Mouse (Mus musculus) C2C12 (cell line): ENCODE results near the gene Ubac2. TPM values are rescaled to one million over a fixed set of nuclear protein-coding genes. Genes with fewer than 3 reads are reported as not detected.

Experiments used
- H3K27me3 ChIP-seq: one replicate; pipeline ENCODE4 v1.6.1; 2011; ENCODE audit not compliant: control insufficient read depth, insufficient read depth, insufficient read length
- H3K36me3 ChIP-seq: one replicate; pipeline ENCODE4 v1.6.1; 2011; ENCODE audit not compliant: control insufficient read depth, insufficient read depth
- H3K4me3 ChIP-seq: one replicate; pipeline ENCODE4 v1.5.1; 2011; ENCODE audit warnings: mild to moderate bottlenecking, control low read depth; ENCODE audit not compliant: poor library complexity, insufficient read depth, severe bottlenecking
- H3K79me2 ChIP-seq: one replicate; pipeline ENCODE4 v1.6.1; 2011; ENCODE audit not compliant: control insufficient read depth, insufficient read depth
- H3K79me3 ChIP-seq: one replicate; pipeline ENCODE4 v1.6.1; 2011; ENCODE audit warnings: low read depth, control low read depth
- H3ac ChIP-seq: one replicate; pipeline ENCODE3; 2011; ENCODE audit warnings: low read depth; ENCODE audit not compliant: control insufficient read depth, insufficient read length
- CEBPB ChIP-seq: IDR thresholded peaks from one replicate; pipeline ENCODE4 v1.6.1; 2011; ENCODE audit warnings: low read depth, mild to moderate bottlenecking, control low read depth, moderate library complexity
- CTCF ChIP-seq: IDR thresholded peaks from one replicate; pipeline ENCODE4 v1.5.1; 2011; ENCODE audit not compliant: control insufficient read depth, insufficient read depth, insufficient read length
- FOSL1 ChIP-seq: IDR thresholded peaks from one replicate; pipeline ENCODE4 v1.8.0; 2011; ENCODE audit warnings: mild to moderate bottlenecking, low read length; ENCODE audit not compliant: poor library complexity, insufficient read depth, severe bottlenecking
- MAX ChIP-seq: IDR thresholded peaks from one replicate; pipeline ENCODE4 v1.6.1; 2011; ENCODE audit warnings: mild to moderate bottlenecking, control low read depth
- MYOD1 ChIP-seq: IDR thresholded peaks from one replicate; pipeline ENCODE4 v1.6.1; 2011; ENCODE audit warnings: low read depth; ENCODE audit not compliant: control insufficient read depth, insufficient read length
- MYOG ChIP-seq: IDR thresholded peaks from one replicate; pipeline ENCODE4 v1.6.1; 2011; ENCODE audit not compliant: control insufficient read depth, insufficient read length; ENCODE audit errors: extremely low read depth
- USF1 ChIP-seq: IDR thresholded peaks from one replicate; pipeline ENCODE4 v1.6.1; 2011; ENCODE audit warnings: low read depth, mild to moderate bottlenecking, control low read depth, moderate library complexity
- polyA plus RNA-seq: library from polyadenylated mRNA; unstranded; fragments of >200 nt; fragmentation: generic; extraction: Trizol; gene quantifications from one replicate; pipeline ENCODE4 v1.2.1, GENCODE M21; 2012; ENCODE audit warnings: missing spikeins

The Ubac2 gene
- polyA plus RNA-seq, 1 experiment, result 37.8 TPM

- Histone ChIP-seq H3K79me2 (no peaks in the 10 kb centered on the region), H3ac (no peak overlapping the region)
- no peak for TF ChIP-seq USF1
- no peak for TF ChIP-seq MYOD1
- TF ChIP-seq CTCF, result no peak
- no peak for TF ChIP-seq MYOG
- TF ChIP-seq CEBPB, result no peak
- TF ChIP-seq FOSL1, result no peak
- no peak for TF ChIP-seq MAX
Observed at GRCm38 (mm10) chr14:121951399-121952045, 73.1 kb downstream of the Ubac2 start.

GRCm38 (mm10) chr14:121952046-121952400 lies 73.6 kb downstream of the Ubac2 start:
- Histone ChIP-seq H3K36me3 (no peaks in the 10 kb centered on the region), H3K79me3 (peaks cover 1% of the 10 kb centered on the region), H3K27me3 (no peaks in the 10 kb centered on the region), H3K4me3 (no peak overlapping the region), H3K79me2 (no peaks in the 10 kb centered on the region), H3ac (no peak overlapping the region)
- no peak for TF ChIP-seq CEBPB
- TF ChIP-seq CTCF, result no peak
- TF ChIP-seq USF1, result no peak
- TF ChIP-seq MYOG, result no peak
- TF ChIP-seq MAX, result no peak
- no peak for TF ChIP-seq FOSL1
- no peak for TF ChIP-seq MYOD1

More at GRCm38 (mm10) chr14:121951399-121952045, 73.1 kb downstream of the Ubac2 start:
- H3K4me3 ChIP-seq, result no peak overlapping the region
- H3K79me3 ChIP-seq, result peaks cover 1% of the 10 kb centered on the region
- H3K36me3 ChIP-seq, result no peaks in the 10 kb centered on the region
- H3K27me3 ChIP-seq, result no peaks in the 10 kb centered on the region

GRCm38 (mm10) chr14:121954129-121954528 lies 75.7 kb downstream of the Ubac2 start:
- Histone ChIP-seq H3K27me3 (no peaks in the 10 kb centered on the region), H3K79me2 (no peaks in the 10 kb centered on the region), H3K4me3 (no peak overlapping the region), H3ac (no peak overlapping the region), H3K36me3 (no peaks in the 10 kb centered on the region), H3K79me3 (no peaks in the 10 kb centered on the region)
- no peak for TF ChIP-seq MYOG
- no peak for TF ChIP-seq FOSL1
- no peak for TF ChIP-seq CTCF
- TF ChIP-seq CEBPB, result no peak
- no peak for TF ChIP-seq MYOD1
- no peak for TF ChIP-seq MAX
- no peak for TF ChIP-seq USF1

- TF ChIP-seq MAX, result no peak
- no peak for TF ChIP-seq CTCF
- TF ChIP-seq MYOG, result no peak
- TF ChIP-seq USF1, result no peak
- no peak for TF ChIP-seq FOSL1
- no peak for TF ChIP-seq CEBPB
- no peak for TF ChIP-seq MYOD1
- H3K79me3 ChIP-seq, result no peaks in the 10 kb centered on the region
- no peaks in the 10 kb centered on the region for H3K36me3 ChIP-seq
- H3ac ChIP-seq, result no peak overlapping the region
- H3K79me2 ChIP-seq, result no peaks in the 10 kb centered on the region
- no peak overlapping the region for H3K4me3 ChIP-seq
- H3K27me3 ChIP-seq, result no peaks in the 10 kb centered on the region
Observed at GRCm38 (mm10) chr14:121954608-121955007, 76.2 kb downstream of the Ubac2 start.

- H3K27me3 ChIP-seq, result no peaks in the 10 kb centered on the region
- TF ChIP-seq MYOG (no peak), CEBPB (no peak), MAX (no peak), MYOD1 (no peak), CTCF (no peak)
- no peak overlapping the region for H3K4me3 ChIP-seq
- H3K36me3 ChIP-seq, result no peaks in the 10 kb centered on the region
- H3ac ChIP-seq, result no peak overlapping the region
- no peaks in the 10 kb centered on the region for H3K79me3 ChIP-seq
- H3K79me2 ChIP-seq, result no peaks in the 10 kb centered on the region
Observed at GRCm38 (mm10) chr14:121955176-121955795, 76.9 kb downstream of the Ubac2 start.

- H3K36me3 ChIP-seq, result no peaks in the 10 kb centered on the region
- H3ac ChIP-seq, result no peak overlapping the region
- H3K79me3 ChIP-seq, result no peaks in the 10 kb centered on the region
- H3K79me2 ChIP-seq, result no peaks in the 10 kb centered on the region
- no peak for TF ChIP-seq MYOD1
- TF ChIP-seq MAX, result no peak
- no peaks in the 10 kb centered on the region for H3K27me3 ChIP-seq
- no peak overlapping the region for H3K4me3 ChIP-seq
Observed at GRCm38 (mm10) chr14:121956291-121956690, 77.9 kb downstream of the Ubac2 start.
